Mouse (Mus musculus): ENCODE results near the gene Tcf7l2. TPM values are rescaled to one million over a fixed set of nuclear protein-coding genes. Genes with fewer than 3 reads are reported as not detected.
A peak's percentile ranks its signal among the peaks of the same experiment; 100 is the strongest.

The Tcf7l2 gene
- polyA plus RNA-seq, 2 experiments = 7.8 to 18.4 TPM

DNA sequence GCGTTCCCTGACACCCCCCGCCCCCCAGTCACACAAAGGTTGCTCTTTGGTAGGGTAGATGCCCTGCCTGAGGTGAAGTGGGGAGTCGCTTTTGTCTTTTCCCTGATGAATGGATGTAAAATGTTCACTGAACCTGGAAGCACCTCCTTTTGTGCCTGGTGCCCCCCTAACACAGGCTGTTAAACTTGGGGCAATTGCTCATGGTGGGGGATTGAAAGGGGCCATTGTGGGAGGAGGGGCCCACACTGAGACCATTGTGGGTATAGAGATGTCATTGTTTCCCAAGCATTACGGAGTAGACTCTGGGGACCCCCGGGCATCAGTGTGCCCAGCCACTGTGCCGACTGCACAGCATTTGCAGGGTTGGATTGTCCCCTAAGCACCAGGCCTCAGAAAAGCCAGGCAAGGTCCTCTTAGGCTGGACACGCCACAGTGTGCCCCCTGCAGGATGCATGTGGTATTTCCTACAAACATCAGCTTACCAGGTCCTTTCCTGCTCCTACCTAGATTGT lies 135.8 kb downstream of the Tcf7l2 start:
- TF ChIP-seq EP300 (IDR thresholded peaks at IDR 0.05; ENCODE audit: low read depth) (no peak), CTCF (IDR thresholded peaks at IDR 0.05; ENCODE audit: low read depth) (peak; percentile 94)
- Histone ChIP-seq H3K4me2 (ENCODE audit: low read depth) (no peak overlapping the region), H3K4me3 (ENCODE audit: insufficient read depth in 1 of 2, low read depth in 2 of 2, low read length in 2 of 2) (no peak overlapping the region), H3K9ac (replicated peaks) (no peak overlapping the region), H3K36me3 (replicated peaks; ENCODE audit: control insufficient read depth, insufficient read depth, low read depth) (no peaks in the 10 kb centered on the region), H3K27ac (no peak overlapping the region), H3K9me3 (ENCODE audit: control insufficient read depth, low read length) (no peaks in the 10 kb centered on the region), H3K4me1 (replicated peaks; ENCODE audit: control insufficient read depth in 2 of 2, insufficient read depth in 2 of 2, low read length in 1 of 2) (0 out of 4 replicates have a peak, but pooled peaks cover 0 to 4% of the 10 kb centered on the region in 2 experiments), H3K27me3 (ENCODE audit: control insufficient read depth, insufficient read depth, low read length) (no peaks in the 10 kb centered on the region)
- ATAC-seq (ENCODE audit: insufficient read depth) (no peak), DNase-seq (ENCODE audit: low read depth in 3 of 3, low spot score in 3 of 3) (no peak)
- 56% methylated on average over 7 of the region's 7 CpGs for WGBS (ENCODE audit: insufficient replicate concordance)

DNA sequence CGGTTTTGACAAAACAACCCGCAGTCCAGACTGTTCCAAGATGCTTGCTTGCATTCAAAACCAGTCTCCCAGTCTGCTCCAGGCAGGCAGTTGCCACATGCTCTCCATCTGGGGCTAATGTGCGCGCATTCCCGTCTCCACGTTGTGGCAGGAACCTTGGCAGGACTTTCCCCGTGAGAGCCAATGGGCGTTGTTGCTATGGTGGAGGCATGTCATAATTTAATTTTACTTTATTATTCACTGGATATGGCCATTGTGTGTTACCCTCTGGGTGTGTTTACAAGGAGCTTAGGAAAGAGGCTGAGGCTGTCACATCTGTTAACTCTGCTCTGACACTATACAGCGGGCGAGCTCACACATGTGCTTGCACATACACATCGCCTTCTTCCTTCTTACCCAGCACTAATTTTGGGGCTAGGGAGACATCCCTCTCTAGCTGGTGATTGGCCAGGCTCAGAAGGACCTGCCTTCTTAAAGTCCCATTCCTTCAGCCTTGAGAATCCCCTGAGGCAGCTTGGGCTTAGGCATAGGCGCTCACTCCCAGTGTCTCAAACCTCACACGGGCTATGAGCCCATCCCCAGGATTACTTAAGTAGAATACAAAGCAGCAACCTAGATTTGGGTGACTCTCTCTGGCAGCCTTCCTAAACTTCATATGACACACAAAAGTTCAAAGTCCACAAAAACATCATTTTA lies 139.2 kb downstream of the Tcf7l2 start:
- Histone ChIP-seq H3K9ac (replicated peaks) (no peak overlapping the region), H3K4me2 (ENCODE audit: low read depth) (no peak overlapping the region), H3K9me3 (ENCODE audit: control insufficient read depth, low read length) (no peaks in the 10 kb centered on the region), H3K4me1 (replicated peaks; ENCODE audit: control insufficient read depth in 2 of 2, insufficient read depth in 2 of 2, low read length in 1 of 2) (0 out of 4 replicates have a peak, but pooled peaks cover 0 to 2% of the 10 kb centered on the region in 2 experiments), H3K4me3 (ENCODE audit: insufficient read depth in 1 of 2, low read depth in 2 of 2, low read length in 2 of 2) (no peak overlapping the region), H3K27me3 (ENCODE audit: control insufficient read depth, insufficient read depth, low read length) (no peaks in the 10 kb centered on the region), H3K27ac (no peak overlapping the region), H3K36me3 (replicated peaks; ENCODE audit: control insufficient read depth, insufficient read depth, low read depth) (no peaks in the 10 kb centered on the region)
- no peak for DNase-seq (ENCODE audit: low read depth in 3 of 3, low spot score in 3 of 3)
- ATAC-seq (ENCODE audit: insufficient read depth) = no peak
- WGBS (ENCODE audit: insufficient replicate concordance) = 77% methylated on average over 13 of the region's 13 CpGs
- TF ChIP-seq CTCF (IDR thresholded peaks at IDR 0.05; ENCODE audit: low read depth) (no peak), EP300 (IDR thresholded peaks at IDR 0.05; ENCODE audit: low read depth) (no peak)

DNA sequence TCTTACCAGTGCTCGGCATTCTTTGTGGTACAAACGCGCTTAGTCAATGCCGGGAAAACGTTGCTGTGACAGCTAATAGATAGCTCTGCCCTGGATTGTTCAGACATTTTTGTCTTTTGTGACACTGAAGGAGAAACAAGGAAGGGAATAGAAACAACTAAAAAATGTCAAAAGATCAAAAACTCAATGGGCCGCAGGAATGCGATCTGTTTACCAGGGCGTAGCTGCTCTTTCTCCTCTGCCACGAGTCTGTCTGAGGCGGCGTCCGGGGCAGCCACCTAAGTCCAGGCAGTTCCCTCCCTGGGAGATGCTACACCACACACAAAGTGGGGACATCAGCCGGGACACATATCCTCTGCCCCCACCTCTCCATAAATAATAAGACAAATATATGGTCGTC lies 144.9 kb downstream of the Tcf7l2 start:
- no peaks in the 10 kb centered on the region for H3K9me3 ChIP-seq (ENCODE audit: control insufficient read depth, low read length)
- H3K4me1 ChIP-seq (replicated peaks; ENCODE audit: control insufficient read depth in 2 of 2, insufficient read depth in 2 of 2, low read length in 1 of 2) = no peaks in the 10 kb centered on the region; a peak in 1 of 4 replicates
- no peaks in the 10 kb centered on the region; the same call in 1 of the 2 replicates for H3K27me3 ChIP-seq (ENCODE audit: control insufficient read depth, insufficient read depth, low read length)
- H3K36me3 ChIP-seq (replicated peaks; ENCODE audit: control insufficient read depth, insufficient read depth, low read depth) = no peaks in the 10 kb centered on the region
- TF ChIP-seq EP300 (IDR thresholded peaks at IDR 0.05; ENCODE audit: low read depth) = no peak
- TF ChIP-seq CTCF (IDR thresholded peaks at IDR 0.05; ENCODE audit: low read depth) = no peak
- H3K4me3 ChIP-seq (ENCODE audit: insufficient read depth in 1 of 2, low read depth in 2 of 2, low read length in 2 of 2) = no peak overlapping the region
- H3K4me2 ChIP-seq (ENCODE audit: low read depth) = no peak overlapping the region
- no peak overlapping the region for H3K27ac ChIP-seq
- DNase-seq (ENCODE audit: low read depth in 3 of 3, low spot score in 3 of 3) (no peak), ATAC-seq (ENCODE audit: insufficient read depth) (no peak)
- 85% methylated on average over 14 of the region's 14 CpGs for WGBS (ENCODE audit: insufficient replicate concordance)
- H3K9ac ChIP-seq (replicated peaks) = no peak overlapping the region

DNA sequence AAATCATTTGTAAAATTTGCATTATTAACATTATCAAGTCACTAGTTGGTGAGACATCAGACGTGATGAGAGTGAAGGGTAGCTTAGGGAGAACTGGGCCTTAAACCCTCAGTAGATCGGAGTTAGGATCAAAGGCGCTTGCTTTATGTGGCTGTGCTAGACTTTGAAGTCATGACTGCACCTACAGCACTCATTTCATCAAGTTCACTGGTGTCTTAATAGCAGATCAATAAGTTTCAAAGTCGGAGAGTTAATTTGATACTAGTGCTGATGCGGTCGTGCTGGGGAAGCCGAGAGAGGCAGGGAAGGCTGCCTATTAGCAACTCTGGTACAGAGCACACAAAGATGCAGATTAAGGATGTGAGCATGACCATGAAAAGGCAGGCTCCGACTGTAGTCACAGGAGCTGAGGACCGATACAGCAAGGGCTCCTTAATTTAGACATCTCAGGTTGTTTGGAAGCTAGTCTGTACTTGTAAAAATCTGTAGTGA lies 150.1 kb downstream of the Tcf7l2 start:
- DNase-seq (ENCODE audit: low read depth in 3 of 3, low spot score in 3 of 3) (no peak), ATAC-seq (ENCODE audit: insufficient read depth) (no peak)
- Histone ChIP-seq H3K4me2 (ENCODE audit: low read depth) (no peak overlapping the region), H3K4me3 (ENCODE audit: insufficient read depth in 1 of 2, low read depth in 2 of 2, low read length in 2 of 2) (no peak overlapping the region), H3K27me3 (ENCODE audit: control insufficient read depth, insufficient read depth, low read length) (peaks cover 43% of the 10 kb centered on the region), H3K36me3 (replicated peaks; ENCODE audit: control insufficient read depth, insufficient read depth, low read depth) (no peaks in the 10 kb centered on the region), H3K9ac (replicated peaks) (no peak overlapping the region), H3K4me1 (replicated peaks; ENCODE audit: control insufficient read depth in 2 of 2, insufficient read depth in 2 of 2, low read length in 1 of 2) (peaks cover 0 to 2% of the 10 kb centered on the region in 2 experiments; a peak in 2 of 4 replicates), H3K9me3 (ENCODE audit: control insufficient read depth, low read length) (no peaks in the 10 kb centered on the region), H3K27ac (no peak overlapping the region)
- 69% methylated on average over 9 of the region's 9 CpGs for WGBS (ENCODE audit: insufficient replicate concordance)
- TF ChIP-seq EP300 (IDR thresholded peaks at IDR 0.05; ENCODE audit: low read depth) (no peak), CTCF (IDR thresholded peaks at IDR 0.05; ENCODE audit: low read depth) (no peak)

DNA sequence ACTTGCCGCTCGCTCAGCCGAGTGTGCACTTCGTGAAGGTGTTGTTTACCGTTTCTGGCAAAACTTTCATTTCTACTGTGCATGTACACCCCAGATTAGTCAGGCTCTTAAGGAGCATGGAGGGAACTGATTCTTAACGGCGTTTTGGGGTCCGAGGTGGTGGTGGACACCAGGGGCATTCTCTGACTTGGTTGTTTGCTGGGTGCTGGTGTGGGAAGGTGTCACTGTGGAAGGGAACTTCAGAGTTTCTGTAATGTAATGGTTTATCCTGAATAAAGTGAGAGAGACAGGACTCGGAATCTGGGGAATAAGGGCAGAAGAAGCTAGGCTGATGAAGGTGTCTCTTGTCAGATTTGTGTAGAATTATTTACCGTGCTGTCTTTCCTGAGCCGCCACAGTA lies 151.9 kb downstream of the Tcf7l2 start:
- ATAC-seq (ENCODE audit: insufficient read depth) = no peak
- no peaks in the 10 kb centered on the region for H3K36me3 ChIP-seq (replicated peaks; ENCODE audit: control insufficient read depth, insufficient read depth, low read depth)
- no peaks in the 10 kb centered on the region for H3K9me3 ChIP-seq (ENCODE audit: control insufficient read depth, low read length)
- no peak overlapping the region for H3K9ac ChIP-seq (replicated peaks)
- no peak overlapping the region for H3K4me3 ChIP-seq (ENCODE audit: insufficient read depth in 1 of 2, low read depth in 2 of 2, low read length in 2 of 2)
- H3K27ac ChIP-seq = no peak overlapping the region
- WGBS (ENCODE audit: insufficient replicate concordance) = 76% methylated on average over 11 of the region's 11 CpGs
- DNase-seq (ENCODE audit: low read depth in 3 of 3, low spot score in 3 of 3) = no peak
- H3K4me1 ChIP-seq (replicated peaks; ENCODE audit: control insufficient read depth in 2 of 2, insufficient read depth in 2 of 2, low read length in 1 of 2) = peaks cover 0 to 2% of the 10 kb centered on the region in 2 experiments; a peak in 2 of 4 replicates
- no peak for TF ChIP-seq EP300 (IDR thresholded peaks at IDR 0.05; ENCODE audit: low read depth)
- TF ChIP-seq CTCF (IDR thresholded peaks at IDR 0.05; ENCODE audit: low read depth) = no peak
- H3K4me2 ChIP-seq (ENCODE audit: low read depth) = no peak overlapping the region
- peaks cover 54% of the 10 kb centered on the region for H3K27me3 ChIP-seq (ENCODE audit: control insufficient read depth, insufficient read depth, low read length)

Data from liver, embryonic 14.5 days (tissue).